Mouse (Mus musculus) common myeloid progenitor, adult 5-6 weeks (primary cell): ENCODE results near the gene Rgs16. TPM values are rescaled to one million over a fixed set of nuclear protein-coding genes. Genes with fewer than 3 reads are reported as not detected.

ENCODE experiments used
- total RNA-seq: library from RNA; stranded (forward); fragments of 200-1000, 187-1606 nt; gene quantifications from 2 replicates; pipeline ENCODE4 v1.2.3, GENCODE M21; 2017

The Rgs16 gene
- total RNA-seq, 1 experiment from 2014 or later: not detected

Other genes with a start within 250 kb of the Rgs16 start
- 12.2 and 17.9 TPM in 2 replicates for gene Npl, start 190.3 kb upstream of the Rgs16 start, total RNA-seq
- 0.05 and 0.34 TPM in 2 replicates for gene Rgs8, start 87.3 kb upstream of the Rgs16 start, total RNA-seq
- 50.9 and 71.5 TPM in 2 replicates for gene Rnasel, start 9.1 kb downstream of the Rgs16 start, total RNA-seq
- not detected in 2 replicates for gene Rgsl1, start 103.8 kb downstream of the Rgs16 start, total RNA-seq
- gene Teddm1b, start 134.0 kb downstream of the Rgs16 start, total RNA-seq: not detected in 2 replicates
- not detected in 2 replicates for gene Teddm1a, start 151.4 kb downstream of the Rgs16 start, total RNA-seq
- 72.4 and 94.7 TPM in 2 replicates for gene Glul, start 159.6 kb downstream of the Rgs16 start, total RNA-seq
- 0.18 and 0.29 TPM in 2 replicates for gene Teddm2, start 159.9 kb downstream of the Rgs16 start, total RNA-seq